Mouse (Mus musculus) yolk sac, embryonic 10.5 days (tissue): ENCODE measurements around the gene Zc3h10.
"Not testable (repeated sequence)": the region's sequence is repeated elsewhere in the genome, so short reads cannot be mapped to it uniquely, and the experiment has no call there.

Experiments used
- DNase-seq: peaks from one replicate; pipeline ENCODE4 v3.0.0-alpha.2; 2017; ENCODE audit warnings: low spot score

Gene Zc3h10

GRCm38 (mm10) chr10:128524732-128525662 lies 22.6 kb downstream of the Zc3h10 start:
- peak; percentile 62 for DNase-seq

GRCm38 (mm10) chr10:128524111-128524731 lies 23.4 kb downstream of the Zc3h10 start:
- DNase-seq: no peak

- no peak for DNase-seq
Observed at GRCm38 (mm10) chr10:128522351-128522750, 25.2 kb downstream of the Zc3h10 start.

- DNase-seq: no peak
Observed at GRCm38 (mm10) chr10:128520591-128520990, 27.0 kb downstream of the Zc3h10 start.

GRCm38 (mm10) chr10:128518833-128519232 lies 28.7 kb downstream of the Zc3h10 start:
- DNase-seq: no peak

GRCm38 (mm10) chr10:128516677-128517076 lies 30.9 kb downstream of the Zc3h10 start:
- DNase-seq: no peak

GRCm38 (mm10) chr10:128516029-128516428 lies 31.5 kb downstream of the Zc3h10 start:
- DNase-seq: peak; percentile 38

GRCm38 (mm10) chr10:128515044-128515443 lies 32.5 kb downstream of the Zc3h10 start:
- DNase-seq: no peak

- DNase-seq: no peak
Observed at GRCm38 (mm10) chr10:128511761-128512160, 35.8 kb downstream of the Zc3h10 start.

- no peak for DNase-seq
Observed at GRCm38 (mm10) chr10:128511189-128511588, 36.4 kb downstream of the Zc3h10 start.

GRCm38 (mm10) chr10:128510301-128510700 lies 37.3 kb downstream of the Zc3h10 start:
- no peak for DNase-seq

- DNase-seq: no peak
Observed at GRCm38 (mm10) chr10:128509831-128510230, 37.7 kb downstream of the Zc3h10 start.

GRCm38 (mm10) chr10:128509203-128509602 lies 38.4 kb downstream of the Zc3h10 start:
- no peak for DNase-seq

GRCm38 (mm10) chr10:128508260-128508659 lies 39.3 kb downstream of the Zc3h10 start:
- no peak for DNase-seq

- no peak for DNase-seq
Observed at GRCm38 (mm10) chr10:128505974-128506373, 41.6 kb downstream of the Zc3h10 start.

- DNase-seq: not testable (repeated sequence)
Observed at GRCm38 (mm10) chr10:128505371-128505667, 42.3 kb downstream of the Zc3h10 start.

GRCm38 (mm10) chr10:128504641-128505370 lies 42.8 kb downstream of the Zc3h10 start:
- DNase-seq: no peak

- no peak for DNase-seq
Observed at GRCm38 (mm10) chr10:128504012-128504411, 43.6 kb downstream of the Zc3h10 start.

GRCm38 (mm10) chr10:128503532-128503931 lies 44.0 kb downstream of the Zc3h10 start:
- no peak for DNase-seq

GRCm38 (mm10) chr10:128502341-128502740 lies 45.2 kb downstream of the Zc3h10 start:
- peak; percentile 86 for DNase-seq

GRCm38 (mm10) chr10:128499116-128499671 lies 48.4 kb downstream of the Zc3h10 start:
- DNase-seq: peak; percentile 65

- peak; percentile 98 for DNase-seq
Observed at GRCm38 (mm10) chr10:128498590-128498989, 49.0 kb downstream of the Zc3h10 start, which contains the start of gene Myl6b. Gene Myl6b, minus strand, starts transcription at chr10:128498685.
